Mouse (Mus musculus) right cerebral cortex, adult 2 months (tissue): Measurements from ENCODE around the gene Scn2a.
"Not testable (repeated sequence)": the region's sequence is repeated elsewhere in the genome, so short reads cannot be mapped to it uniquely, and the experiment has no call there.

ENCODE experiments used
- DNase-seq, 2 experiments: peaks; one replicate each; pipeline ENCODE4 v3.0.0; 2021 to 2022; ENCODE audit warnings: low spot score in 2 of 2

Gene Scn2a

DNA sequence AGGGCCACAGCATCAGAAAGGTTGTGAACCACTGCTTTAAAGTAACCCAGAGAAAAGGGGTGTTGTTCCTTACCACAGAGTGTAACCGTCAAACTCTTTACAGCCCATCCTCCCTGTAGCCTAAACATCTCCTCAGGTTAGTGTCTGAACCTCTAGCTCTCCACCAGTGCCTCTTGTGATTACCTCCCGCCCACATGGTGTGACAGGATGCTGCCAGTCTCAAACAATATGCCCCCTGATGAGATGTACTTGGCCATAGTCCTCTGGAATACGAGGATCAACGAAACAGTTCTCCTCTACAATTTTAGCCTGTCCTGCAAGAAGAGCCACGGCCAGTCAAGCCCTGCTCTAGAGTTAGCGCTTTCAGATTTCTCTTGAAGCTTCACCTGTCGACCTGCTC is 74.5 kb downstream of the Scn2a start:
- no peak for DNase-seq

DNA sequence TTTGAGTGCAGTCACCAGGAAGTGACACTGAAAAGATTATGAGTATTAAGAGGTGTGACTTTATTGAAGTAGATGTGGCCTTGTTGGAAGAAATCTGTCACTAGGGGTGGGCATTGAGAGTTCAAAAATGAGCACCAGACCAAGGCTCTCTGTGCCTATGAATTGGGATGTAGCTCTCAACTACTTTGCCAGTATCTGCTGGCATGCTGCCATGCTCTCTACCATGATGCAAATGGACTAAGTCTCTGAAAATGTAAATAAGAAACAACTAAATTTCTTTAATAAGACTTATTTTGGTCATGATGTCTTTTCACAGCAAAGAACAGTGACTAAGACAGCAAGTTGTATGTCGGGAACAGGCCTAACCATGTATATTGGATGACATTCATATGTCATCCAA is 79.7 kb downstream of the Scn2a start:
- no peak for DNase-seq

DNA sequence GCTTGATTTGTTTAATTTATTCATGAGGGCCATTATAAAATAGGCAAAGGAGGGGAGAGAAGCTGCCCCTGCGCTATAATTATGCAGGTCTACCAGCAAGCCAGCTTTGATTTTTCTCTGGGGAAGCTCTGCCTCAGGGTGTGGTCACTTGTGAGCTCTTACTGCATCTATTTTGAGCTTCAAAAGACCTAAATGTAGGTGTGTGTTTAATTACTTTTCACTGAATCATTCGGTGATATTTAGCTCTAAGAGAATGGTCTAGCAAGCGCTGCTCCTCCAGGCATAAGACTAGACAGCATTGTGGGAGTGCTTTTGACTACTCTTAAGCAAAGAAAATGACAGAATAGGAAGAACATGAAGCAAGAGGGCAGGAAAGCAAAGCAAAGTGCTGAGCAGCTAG is 80.6 kb downstream of the Scn2a start:
- DNase-seq: peak; percentile 40 to 41

DNA sequence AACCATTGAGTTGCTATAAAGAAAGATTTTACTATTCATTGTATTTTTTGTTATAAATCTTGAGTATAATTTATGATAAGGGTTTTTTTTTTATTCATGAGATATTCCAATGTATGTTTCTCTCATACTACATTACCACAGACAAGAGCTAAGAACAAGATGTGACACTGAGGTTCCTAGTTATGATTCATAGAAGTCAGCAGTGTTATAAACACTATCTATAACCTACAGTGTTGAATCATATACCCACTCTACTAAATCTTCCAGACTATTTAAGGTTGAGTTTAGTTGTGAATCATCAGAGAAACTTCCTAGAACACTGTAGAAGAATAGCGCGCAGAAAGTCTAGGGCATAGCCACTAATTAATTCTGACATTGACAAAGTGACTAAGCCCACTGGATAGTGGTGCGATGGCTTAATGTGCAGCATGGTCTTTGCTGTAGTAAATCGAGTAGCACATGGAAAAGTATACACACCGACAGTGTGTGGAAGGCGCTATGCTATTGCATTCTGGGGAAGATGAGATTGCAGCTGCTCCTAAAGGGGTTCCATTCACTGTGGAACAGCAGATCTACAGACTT is 101.7 kb downstream of the Scn2a start:
- no peak for DNase-seq

DNA sequence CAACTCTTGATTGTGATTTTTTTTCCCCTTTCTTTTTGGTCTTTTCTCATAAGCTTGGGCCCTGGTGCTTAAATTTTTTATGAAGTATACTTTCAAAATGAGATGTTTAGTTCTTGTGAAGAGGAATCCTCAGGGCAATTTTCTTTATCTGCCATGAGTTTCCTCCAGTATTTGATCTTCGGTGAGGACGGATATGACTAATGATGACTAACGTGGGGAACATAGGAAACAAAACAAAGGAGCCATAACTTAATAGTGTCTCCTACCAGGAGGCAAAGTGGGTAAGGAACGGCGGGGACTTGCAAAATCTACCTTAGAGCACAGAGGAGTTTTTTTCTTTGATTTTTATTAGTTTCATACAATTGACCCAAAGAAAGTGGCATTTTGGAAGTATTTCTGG is 124.8 kb downstream of the Scn2a start:
- DNase-seq: no peak

DNA sequence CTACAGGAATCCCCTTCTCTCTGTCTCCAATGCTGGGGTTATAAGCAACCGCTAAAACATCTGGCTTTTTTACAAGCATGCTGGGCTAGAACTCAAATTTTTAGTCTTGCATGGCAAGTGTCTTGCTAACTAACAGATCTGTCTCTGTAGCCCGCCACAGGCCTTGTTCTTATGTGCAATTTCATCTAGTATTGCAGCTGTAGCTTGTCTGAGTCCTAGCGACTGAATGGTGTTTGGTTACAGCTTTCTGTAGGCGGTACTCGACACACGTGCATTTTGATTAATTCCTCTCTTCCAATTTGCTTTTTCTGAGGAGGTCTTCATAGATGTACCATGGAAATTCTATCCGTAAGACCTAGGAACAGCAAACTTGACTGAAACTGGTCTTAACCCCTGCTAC is 161.9 kb downstream of the Scn2a start:
- no peak for DNase-seq

DNA sequence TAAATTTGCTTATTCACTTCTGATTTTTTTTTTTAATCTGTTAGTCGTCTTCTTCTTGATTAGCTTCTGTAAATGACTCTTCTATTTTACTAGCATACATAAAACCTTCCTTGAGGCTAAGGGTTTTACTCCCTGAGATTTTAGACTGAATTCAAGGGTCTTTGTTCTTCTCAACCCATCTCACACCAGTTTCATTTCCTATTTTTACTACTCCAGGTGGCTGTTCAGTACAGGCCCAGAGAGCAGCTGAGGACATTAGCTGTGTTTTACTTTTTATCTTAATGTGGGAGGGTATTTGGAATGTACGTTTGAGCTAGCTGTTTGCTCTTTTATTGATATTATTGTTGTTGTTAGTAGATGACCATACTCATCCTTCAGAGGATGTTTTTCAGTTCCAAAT is 162.8 kb downstream of the Scn2a start:
- no peak for DNase-seq

DNA sequence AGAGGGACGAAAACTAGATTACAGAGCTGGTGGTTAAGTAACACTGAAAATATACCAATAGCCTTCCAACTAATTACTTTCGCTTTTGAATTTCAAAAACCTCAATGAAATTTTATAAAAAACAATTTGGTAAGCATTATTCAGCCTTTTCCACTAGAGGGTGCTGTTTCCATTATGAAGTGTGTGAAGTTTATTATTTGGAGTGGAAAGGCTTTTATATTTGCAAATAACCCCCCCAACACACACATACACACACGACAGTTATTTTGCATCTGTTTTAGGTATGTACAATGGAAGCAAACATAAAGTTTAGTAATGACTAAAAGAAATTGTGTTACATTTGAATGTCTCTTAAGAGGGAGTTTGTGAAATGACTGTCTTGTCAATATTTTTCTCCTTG is 171.9 kb downstream of the Scn2a start:
- no peak for DNase-seq

DNA sequence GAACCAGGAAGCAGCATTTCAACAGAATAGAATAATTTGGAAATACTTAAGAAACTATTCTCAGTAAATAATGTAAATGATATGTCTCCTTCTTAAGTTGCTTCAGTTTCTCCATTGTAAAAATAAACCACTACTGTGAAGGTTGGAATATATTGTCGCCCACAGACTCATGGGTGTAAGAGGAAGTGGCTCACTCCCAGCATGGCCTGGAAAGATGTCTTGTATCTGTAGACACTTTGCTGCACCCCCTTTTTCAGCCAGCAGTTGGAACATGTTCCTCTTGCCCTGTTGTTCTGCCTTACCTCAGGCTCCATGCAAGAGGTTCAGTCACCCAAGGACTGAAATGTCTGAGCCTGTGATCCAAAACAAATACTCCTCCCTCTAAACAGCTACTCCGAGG is 173.0 kb downstream of the Scn2a start:
- peak in 1 of 2 experiments; percentile 10 for DNase-seq

DNA sequence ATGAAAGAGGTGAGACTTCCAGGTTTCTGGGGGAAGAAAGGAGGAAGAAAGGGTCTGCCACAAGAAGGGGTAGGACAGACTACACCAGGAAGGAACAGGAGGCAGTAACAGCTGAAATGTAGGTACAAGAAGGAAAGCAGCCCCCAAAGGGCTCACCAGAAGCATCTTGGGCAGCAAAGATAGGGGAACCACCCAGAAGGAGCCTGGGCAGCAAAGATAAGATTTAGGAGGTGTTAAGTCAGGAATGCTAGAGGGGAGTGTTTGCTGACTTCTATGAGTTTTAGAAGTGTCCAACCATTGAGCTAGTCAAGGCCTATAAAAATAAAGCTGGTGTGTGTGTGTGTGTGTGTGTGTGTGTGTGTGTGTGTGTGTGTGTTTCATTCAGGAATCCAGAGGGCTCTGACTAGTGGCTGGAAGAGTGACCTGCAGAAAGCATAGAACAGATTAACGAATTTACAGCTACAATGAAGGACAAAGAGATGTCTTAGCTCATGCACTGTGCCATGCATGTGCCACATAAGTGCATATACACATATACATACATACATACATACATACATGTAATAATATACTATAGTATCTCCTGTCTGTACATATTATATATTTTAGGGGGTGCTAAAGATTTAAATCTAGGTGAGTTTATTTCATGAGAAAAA is 180.6 kb downstream of the Scn2a start:
- DNase-seq: no peak

DNA sequence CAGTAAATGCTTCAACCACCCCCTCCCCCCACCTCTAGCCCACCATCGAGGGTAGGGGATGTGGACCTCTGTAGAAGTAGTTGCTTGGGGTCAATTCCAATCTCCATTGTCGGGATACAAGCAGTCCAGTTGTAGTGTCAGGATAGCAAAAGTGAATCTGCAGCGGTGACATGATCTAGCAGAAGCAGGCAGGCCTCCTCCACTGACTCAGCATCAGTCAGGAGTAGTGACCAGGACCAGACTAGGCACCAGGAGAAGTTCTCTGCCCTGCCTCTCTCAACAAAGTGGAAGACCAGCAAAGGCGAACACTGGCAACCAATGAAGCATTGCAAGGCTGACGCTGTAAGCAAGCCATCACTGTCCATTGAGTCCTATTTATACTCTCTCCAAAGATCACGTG is 186.0 kb downstream of the Scn2a start:
- DNase-seq: no peak

DNA sequence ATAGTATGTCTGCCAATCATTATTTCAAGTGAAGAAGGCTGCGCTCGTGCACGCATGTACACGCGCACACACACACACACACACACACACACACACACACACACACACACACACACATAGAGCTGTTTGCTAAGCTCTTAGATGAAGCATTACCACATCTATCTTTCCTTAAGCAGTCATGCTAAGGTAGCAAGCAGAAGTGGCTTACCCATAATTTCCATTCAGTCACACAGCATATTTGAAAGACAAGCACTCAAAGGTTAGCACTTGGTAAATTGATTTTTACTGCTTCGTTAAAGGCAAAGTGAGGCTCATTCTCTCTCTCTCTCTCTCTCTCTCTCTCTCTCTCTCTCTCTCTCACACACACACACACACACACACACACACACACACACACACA is 190.6 kb downstream of the Scn2a start:
- DNase-seq: not testable (repeated sequence)
